In the genomic region with DNA sequence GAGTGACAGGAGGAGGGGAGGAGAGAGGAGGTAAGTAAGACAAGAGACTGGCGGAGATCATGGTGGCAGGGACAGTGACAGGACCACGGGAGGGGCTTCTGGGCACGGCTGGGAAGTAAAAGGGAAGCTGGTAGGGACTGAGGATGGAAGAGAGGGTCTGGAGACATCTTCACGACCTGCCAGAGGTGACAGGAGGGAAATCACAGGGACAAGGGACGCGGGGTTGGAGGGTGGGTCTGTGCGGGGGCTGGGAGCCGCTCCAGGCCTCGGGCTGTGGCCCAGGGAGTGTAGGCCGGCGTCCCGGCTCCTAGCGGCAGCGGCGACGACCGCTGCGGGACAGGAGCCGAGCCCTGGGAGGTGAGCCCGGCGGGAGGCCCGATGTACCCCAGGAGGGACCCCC, we compare ENCODE assay signal across 7 mouse cellular contexts. TPM values are rescaled to one million over a fixed set of nuclear protein-coding genes. Genes with fewer than 3 reads are reported as not detected.
DNase-seq lines count a peak whose midpoint lies in the region; ATAC-seq and TF ChIP-seq lines count a peak whose summit lies in the region.

No protein-coding gene starts in this region.

- peak overlapping the region; percentile 65 for H3K4me2 ChIP-seq in lung, embryonic 14.5 days
- H3K4me2 ChIP-seq in forebrain, embryonic 14.5 days (ENCODE audit: low read length): peak overlapping the region; percentile 81
- H3K4me2 ChIP-seq in limb, embryonic 13.5 days (replicated peaks): peak overlapping the region; percentile 73

- H3K36me3 ChIP-seq in lung, embryonic 14.5 days (ENCODE audit: insufficient read depth): no peaks in the 10 kb centered on the region
- H3K36me3 ChIP-seq in forebrain, embryonic 14.5 days (ENCODE audit: control insufficient read depth, insufficient read depth, low read length): 0 out of 2 replicates have a peak, but pooled peaks cover 6% of the 10 kb centered on the region
- no peaks in the 10 kb centered on the region for H3K36me3 ChIP-seq in limb, embryonic 13.5 days
- H3K36me3 ChIP-seq in splenic B cell, adult 2 months (ENCODE audit: control insufficient read depth, insufficient read depth, low read length, poor library complexity, severe bottlenecking): no peaks in the 10 kb centered on the region

- H3K9ac ChIP-seq in lung, embryonic 14.5 days: peak overlapping the region; percentile 9; the same call in 1 of the 2 replicates
- H3K9ac ChIP-seq in forebrain, embryonic 14.5 days (ENCODE audit: low read length): peak overlapping the region; percentile 95
- peak overlapping the region; percentile 55 for H3K9ac ChIP-seq in limb, embryonic 13.5 days

- H3K27ac ChIP-seq in lung, embryonic 14.5 days (ENCODE audit: low read depth): no peak overlapping the region
- peak overlapping the region; percentile 27; the same call in 1 of the 2 replicates for H3K27ac ChIP-seq in forebrain, embryonic 14.5 days (ENCODE audit: low read depth, low read length)
- no peak overlapping the region for H3K27ac ChIP-seq in limb, embryonic 13.5 days

- DNase-seq in lung, embryonic 14.5 days: no peak
- no peak for DNase-seq in lung, adult 18-20 months
- no peak for DNase-seq in forebrain, embryonic 14.5 days (ENCODE audit: low spot score)
- DNase-seq in splenic B cell, adult 2 months (ENCODE audit: low read depth, low spot score): peak; percentile 3
- DNase-seq in thymus, adult 18-20 months: no peak

- no peaks in the 10 kb centered on the region for H3K9me3 ChIP-seq in lung, embryonic 14.5 days (ENCODE audit: low read depth, low read length)
- no peaks in the 10 kb centered on the region for H3K9me3 ChIP-seq in forebrain, embryonic 14.5 days (replicated peaks; ENCODE audit: control insufficient read depth, low read length)
- H3K9me3 ChIP-seq in limb, embryonic 13.5 days: no peaks in the 10 kb centered on the region

- peaks cover 67% of the 10 kb centered on the region for H3K27me3 ChIP-seq in lung, embryonic 14.5 days (ENCODE audit: insufficient read depth, low read length)
- no peaks in the 10 kb centered on the region; the same call in 1 of the 2 replicates for H3K27me3 ChIP-seq in forebrain, embryonic 14.5 days (replicated peaks; ENCODE audit: control insufficient read depth, insufficient read depth, low read length)
- peaks cover 87% of the 10 kb centered on the region for H3K27me3 ChIP-seq in limb, embryonic 13.5 days
- H3K27me3 ChIP-seq in splenic B cell, adult 2 months (ENCODE audit: control insufficient read depth, insufficient read depth, low read length, poor library complexity, severe bottlenecking): no peaks in the 10 kb centered on the region; the same call in 1 of the 2 replicates

- 1% methylated on average over 22 of the region's 22 CpGs for WGBS in lung, embryonic 14.5 days
- WGBS in forebrain, embryonic 14.5 days: 2% methylated on average over 7 of the region's 22 CpGs
- 3% methylated on average over 18 of the region's 22 CpGs for WGBS in limb, embryonic 13.5 days

- peak overlapping the region; percentile 36 for H3K4me3 ChIP-seq in lung, embryonic 14.5 days (ENCODE audit: low read depth, low read length)
- H3K4me3 ChIP-seq in forebrain, embryonic 14.5 days (ENCODE audit: low read depth, low read length): peak overlapping the region; percentile 73
- H3K4me3 ChIP-seq in limb, embryonic 13.5 days: peak overlapping the region; percentile 51

- no peak for TF ChIP-seq CTCF in lung, embryonic 14.5 days (IDR thresholded peaks at IDR 0.05; ENCODE audit: low read depth)

- H3K4me1 ChIP-seq in lung, embryonic 14.5 days (ENCODE audit: insufficient read depth): no peaks in the 10 kb centered on the region
- H3K4me1 ChIP-seq in forebrain, embryonic 14.5 days (ENCODE audit: control insufficient read depth, insufficient read depth, low read length): peaks cover 31% of the 10 kb centered on the region
- peaks cover 8% of the 10 kb centered on the region for H3K4me1 ChIP-seq in limb, embryonic 13.5 days

- ATAC-seq in lung, embryonic 14.5 days (ENCODE audit: insufficient read depth): 0 out of 2 replicates have a peak, but pooled peaks have one; percentile 32
- peak; percentile 41 for ATAC-seq in forebrain, embryonic 14.5 days
- ATAC-seq in limb, embryonic 13.5 days (ENCODE audit: low FRiP score, low read depth): no peak
- no peak for ATAC-seq in megakaryocyte, adult 5-6 weeks (ENCODE audit: poor library complexity, severe bottlenecking)

RNA-seq across cellular contexts. Expression of a gene that starts 0.5 kb away (rescaled TPM):
- 0.05 and 0.11 TPM in 2 replicates for polyA plus RNA-seq in lung, embryonic 14.5 days (2014; fragmentation: Nextera tagmentation; extraction: Ambion mirVana)
- polyA plus RNA-seq in forebrain, embryonic 14.5 days (2014; fragmentation: Nextera tagmentation; extraction: Ambion mirVana): 3.8 and 4.8 TPM in 2 replicates
- polyA plus RNA-seq in limb, embryonic 13.5 days (2015; fragmentation: Nextera tagmentation; extraction: Ambion mirVana): 0.15 and 0.18 TPM in 2 replicates
- not detected in 2 replicates for total RNA-seq in megakaryocyte, adult 5-6 weeks (2015)
- 0.04 TPM in 1 of 2 replicates, not detected in the other for total RNA-seq in megakaryocyte, adult 5-6 weeks (2017)

RNA-seq across cellular contexts. Expression of a gene that starts 9.5 kb away (rescaled TPM):
- 50.3 and 60.8 TPM in 2 replicates for polyA plus RNA-seq in lung, embryonic 14.5 days (2014; fragmentation: Nextera tagmentation; extraction: Ambion mirVana)
- 33.0 and 41.6 TPM in 2 replicates for polyA plus RNA-seq in forebrain, embryonic 14.5 days (2014; fragmentation: Nextera tagmentation; extraction: Ambion mirVana)
- 40.4 and 41.7 TPM in 2 replicates for polyA plus RNA-seq in limb, embryonic 13.5 days (2015; fragmentation: Nextera tagmentation; extraction: Ambion mirVana)
- 10.1 and 10.4 TPM in 2 replicates for total RNA-seq in megakaryocyte, adult 5-6 weeks (2015)
- 4.3 and 5.9 TPM in 2 replicates for total RNA-seq in megakaryocyte, adult 5-6 weeks (2017)

RNA-seq across cellular contexts. Expression of a gene that starts 48.7 kb away (rescaled TPM):
- polyA plus RNA-seq in lung, embryonic 14.5 days (2014; fragmentation: Nextera tagmentation; extraction: Ambion mirVana): not detected in 2 replicates
- not detected in 2 replicates for polyA plus RNA-seq in forebrain, embryonic 14.5 days (2014; fragmentation: Nextera tagmentation; extraction: Ambion mirVana)
- polyA plus RNA-seq in limb, embryonic 13.5 days (2015; fragmentation: Nextera tagmentation; extraction: Ambion mirVana): 0.09 TPM in 1 of 2 replicates, not detected in the other
- not detected in 2 replicates for total RNA-seq in megakaryocyte, adult 5-6 weeks (2015)
- total RNA-seq in megakaryocyte, adult 5-6 weeks (2017): not detected in 2 replicates

RNA-seq across cellular contexts. Expression of a gene that starts 58.3 kb away (rescaled TPM):
- 0.41 TPM in 1 of 2 replicates, not detected in the other for polyA plus RNA-seq in lung, embryonic 14.5 days (2014; fragmentation: Nextera tagmentation; extraction: Ambion mirVana)
- 0.93 and 1.2 TPM in 2 replicates for polyA plus RNA-seq in forebrain, embryonic 14.5 days (2014; fragmentation: Nextera tagmentation; extraction: Ambion mirVana)
- polyA plus RNA-seq in limb, embryonic 13.5 days (2015; fragmentation: Nextera tagmentation; extraction: Ambion mirVana): 0.97 and 1.6 TPM in 2 replicates
- total RNA-seq in megakaryocyte, adult 5-6 weeks (2015): not detected in 2 replicates
- total RNA-seq in megakaryocyte, adult 5-6 weeks (2017): not detected in 2 replicates

RNA-seq across cellular contexts. Expression of a gene that starts 59.2 kb away (rescaled TPM):
- 2.8 and 2.9 TPM in 2 replicates for polyA plus RNA-seq in lung, embryonic 14.5 days (2014; fragmentation: Nextera tagmentation; extraction: Ambion mirVana)
- 7.6 and 10.8 TPM in 2 replicates for polyA plus RNA-seq in forebrain, embryonic 14.5 days (2014; fragmentation: Nextera tagmentation; extraction: Ambion mirVana)
- 11.3 and 12.4 TPM in 2 replicates for polyA plus RNA-seq in limb, embryonic 13.5 days (2015; fragmentation: Nextera tagmentation; extraction: Ambion mirVana)
- 2.7 and 4.3 TPM in 2 replicates for total RNA-seq in megakaryocyte, adult 5-6 weeks (2015)
- 1.7 and 4.4 TPM in 2 replicates for total RNA-seq in megakaryocyte, adult 5-6 weeks (2017)

Comparison
In these comparisons a context has a peak if more than half of its experiments do, and no peak if none do; other contexts are left out.
1. ATAC-seq: peak in lung, embryonic 14.5 days (single experiment) and forebrain, embryonic 14.5 days (single experiment); none in limb, embryonic 13.5 days (single experiment) and megakaryocyte, adult 5-6 weeks (single experiment).
2. H3K9ac ChIP-seq: peak in every context shown above with its lines; median percentile 95 in forebrain, embryonic 14.5 days; 55 in limb, embryonic 13.5 days; 9 in lung, embryonic 14.5 days.
3. Peak in every context shown above with its lines, with median percentiles within 50 percentile points of each other: H3K4me2 ChIP-seq and H3K4me3 ChIP-seq.